Comparison of ENCODE assay signal across 12 mouse cellular contexts in genomic region chr5:93027120-93027675, GRCm38 (mm10). TPM values are rescaled to one million over a fixed set of nuclear protein-coding genes. Genes with fewer than 3 reads are reported as not detected.
A peak's percentile ranks its signal among the peaks of the same experiment; 100 is the strongest.
DNase-seq lines count a peak whose midpoint lies in the region; ATAC-seq lines count a peak whose summit lies in the region.
"Had no signal": no experiment of that assay in that cellular context is flagged by ENCODE, and none has a peak within 500 bp of the region (broad histone marks: within the 10 kb centered on the region; RNA-seq: fewer than 3 reads in every experiment).

No protein-coding gene starts in this region.

- no peaks in the 10 kb centered on the region for H3K9me3 ChIP-seq in kidney, embryonic 15.5 days (replicated peaks)
- no peaks in the 10 kb centered on the region for H3K9me3 ChIP-seq in embryonic facial prominence, embryonic 13.5 days
- H3K9me3 ChIP-seq: midbrain, embryonic 10.5 days had no signal

- intact Hi-C loops in heart, postnatal 10 days (cut with DNase I): no loop called here

- ATAC-seq in kidney, embryonic 15.5 days (replicated peaks; ENCODE audit: low FRiP score): no peak
- ATAC-seq in embryonic facial prominence, embryonic 13.5 days (ENCODE audit: insufficient number of reproducible peaks, insufficient read depth, low FRiP score, low TSS enrichment, low read depth): no peak
- ATAC-seq in megakaryocyte-erythroid progenitor cell, adult 5-6 weeks (replicated peaks; ENCODE audit: low FRiP score, low TSS enrichment, poor library complexity, severe bottlenecking): no peak
- ATAC-seq: forebrain, postnatal 0 days had no signal

- 36% methylated on average over 9 of the region's 9 CpGs for WGBS in kidney, embryonic 15.5 days
- 27% methylated on average over 9 of the region's 9 CpGs for WGBS in embryonic facial prominence, embryonic 13.5 days

- H3K4me2 ChIP-seq in kidney, embryonic 15.5 days: peak overlapping the region; percentile 8; the same call in 1 of the 2 replicates
- no peak overlapping the region for H3K4me2 ChIP-seq in embryonic facial prominence, embryonic 13.5 days

- peaks cover 32% of the 10 kb centered on the region for H3K4me1 ChIP-seq in kidney, embryonic 15.5 days
- peaks cover 35% of the 10 kb centered on the region for H3K4me1 ChIP-seq in embryonic facial prominence, embryonic 13.5 days

- no peaks in the 10 kb centered on the region for H3K27me3 ChIP-seq in kidney, embryonic 15.5 days
- H3K27me3 ChIP-seq in embryonic facial prominence, embryonic 13.5 days: no peaks in the 10 kb centered on the region

- no peaks in the 10 kb centered on the region for H3K36me3 ChIP-seq in kidney, embryonic 15.5 days
- H3K36me3 ChIP-seq in embryonic facial prominence, embryonic 13.5 days: no peaks in the 10 kb centered on the region
- H3K36me3 ChIP-seq: midbrain, embryonic 10.5 days had no signal

- no peak overlapping the region for H3K4me3 ChIP-seq in kidney, embryonic 15.5 days (replicated peaks)
- H3K4me3 ChIP-seq in embryonic facial prominence, embryonic 13.5 days: no peak overlapping the region
- H3K4me3 ChIP-seq: midbrain, embryonic 10.5 days had no signal

- no peak overlapping the region for H3K9ac ChIP-seq in kidney, embryonic 15.5 days
- H3K9ac ChIP-seq in embryonic facial prominence, embryonic 13.5 days: peak overlapping the region; percentile 53; the same call in 1 of the 2 replicates
- H3K9ac ChIP-seq: forebrain, postnatal 0 days had no signal

- peak overlapping the region; percentile 80 for H3K27ac ChIP-seq in kidney, embryonic 15.5 days
- H3K27ac ChIP-seq in embryonic facial prominence, embryonic 13.5 days: no peak overlapping the region
- H3K27ac ChIP-seq: midbrain, embryonic 10.5 days had no signal

- no peak for DNase-seq in kidney, postnatal 25 days
- DNase-seq in heart, postnatal 10 days: peak; percentile 76 to 78
- DNase-seq in lung, postnatal 10 days: peak; percentile 64
- no peak for DNase-seq in MN1 (ENCODE audit: low spot score)
- no peak for DNase-seq in thymus, postnatal 36 days
- DNase-seq: adrenal gland, postnatal 25 days; forebrain, postnatal 0 days; thymus, adult 18-20 months had no signal

RNA-seq across cellular contexts. Expression of gene Sowahb, which starts 17.6 kb away (rescaled TPM):
- 1.4 and 1.5 TPM in 2 replicates for polyA plus RNA-seq in kidney, embryonic 15.5 days (2015; fragmentation: Nextera tagmentation; extraction: Ambion mirVana)
- polyA plus RNA-seq in embryonic facial prominence, embryonic 13.5 days (2015; fragmentation: Nextera tagmentation; extraction: Ambion mirVana): 0.59 and 1.3 TPM in 2 replicates
- total RNA-seq in heart, postnatal 10 days (2021): under 1 TPM in 1 of 2 experiments, not detected in 1; 0.07 TPM
- not detected in 2 replicates for total RNA-seq in megakaryocyte-erythroid progenitor cell, adult 5-6 weeks (2014; fragmentation: Nextera tagmentation)
- not detected in 2 replicates for total RNA-seq in megakaryocyte-erythroid progenitor cell, adult 5-6 weeks (2017)
- total RNA-seq: adrenal gland, postnatal 25 days had no signal

Comparison
In these comparisons a context has a peak if more than half of its experiments do, and no peak if none do; other contexts are left out.
1. DNase-seq: peak in heart, postnatal 10 days (2 of 2) and lung, postnatal 10 days (single experiment); none in kidney, postnatal 25 days (0 of 2), MN1 (single experiment) and thymus, postnatal 36 days (0 of 2).